Mouse (Mus musculus): ENCODE data around the gene Gm49403.

- TF ChIP-seq CTCF (IDR thresholded peaks at IDR 0.05; ENCODE audit: low read depth, low read length): no peak
- TF ChIP-seq POLR2A (IDR thresholded peaks at IDR 0.05; ENCODE audit: borderline replicate concordance, low read depth, low read length): no peak
Measured at GRCm38 (mm10) chr19:8897865-8898495, 14.2 kb downstream of the Gm49403 start, which contains the start of gene Ganab.
